Mouse (Mus musculus) MEL (cell line): ENCODE results near the gene Irf3. TPM values are rescaled to one million over a fixed set of nuclear protein-coding genes. Genes with fewer than 3 reads are reported as not detected.

Experiments used
- DNase-seq: peaks from one replicate; pipeline ENCODE4 v3.0.0; 2011; ENCODE audit warnings: low read depth, low spot score
- H3K27ac ChIP-seq: 2 replicates; pipeline ENCODE4 v1.5.1; 2012; ENCODE audit warnings: low read depth, mild to moderate bottlenecking, control low read depth, low read length, moderate library complexity; ENCODE audit not compliant: control insufficient read depth
- H3K27me3 ChIP-seq, 2 experiments: fragments of 150-350 bp in 1 of 2; sonication (generic) in 1 of 2; 2 replicates each; pipeline ENCODE4 v1.6.1; 2012; ENCODE audit warnings: low read length in 2 of 2, mild to moderate bottlenecking in 2 of 2, improper control_type of control experiment in 1 of 2, moderate library complexity in 1 of 2; ENCODE audit not compliant: insufficient read depth in 2 of 2, control insufficient read depth in 1 of 2
- H3K36me3 ChIP-seq, 2 experiments: 2 replicates each; pipeline ENCODE4 v1.6.1; 2012 to 2014; ENCODE audit warnings: low read length in 2 of 2, improper control_type of control experiment in 1 of 2, inconsistent platforms in 1 of 2, mild to moderate bottlenecking in 1 of 2; ENCODE audit not compliant: insufficient read depth in 2 of 2, control insufficient read depth in 1 of 2
- H3K4me1 ChIP-seq, 2 experiments: fragments of 150-350 bp in 1 of 2; sonication (generic) in 1 of 2; 2 replicates each; pipeline ENCODE4 v1.6.1; 2012; ENCODE audit warnings: low read length in 2 of 2, improper control_type of control experiment in 1 of 2, mild to moderate bottlenecking in 1 of 2; ENCODE audit not compliant: insufficient read depth in 2 of 2, control insufficient read depth in 1 of 2
- H3K4me3 ChIP-seq, 2 experiments: fragments of 150-350 bp in 1 of 2; sonication (generic) in 1 of 2; 2 replicates each; pipeline ENCODE4 v1.5.1; 2012; ENCODE audit warnings: low read depth in 2 of 2, low read length in 2 of 2, mild to moderate bottlenecking in 2 of 2, moderate library complexity in 2 of 2, control low read depth in 1 of 2, improper control_type of control experiment in 1 of 2; ENCODE audit not compliant: control insufficient read depth in 1 of 2, insufficient read depth in 1 of 2
- H3K79me2 ChIP-seq: 2 replicates; pipeline ENCODE4 v1.6.1; 2012; ENCODE audit warnings: mild to moderate bottlenecking, low read length, moderate library complexity; ENCODE audit not compliant: control insufficient read depth, poor library complexity, insufficient read depth
- H3K9ac ChIP-seq: 2 replicates; pipeline ENCODE4 v1.6.1; 2012; ENCODE audit warnings: low read depth, mild to moderate bottlenecking, control low read depth, low read length, moderate library complexity; ENCODE audit not compliant: control insufficient read depth, poor library complexity, severe bottlenecking
- H3K9me3 ChIP-seq: fragments of 150-350 bp; sonication (generic); replicated peaks from 2 replicates; pipeline ENCODE4 v1.6.1; 2012; ENCODE audit warnings: mild to moderate bottlenecking, low read length, improper control_type of control experiment, moderate library complexity; ENCODE audit not compliant: insufficient read depth
- CHD1 ChIP-seq: IDR thresholded peaks from 2 replicates; pipeline ENCODE4 v1.6.1; 2012; ENCODE audit warnings: low read depth, mild to moderate bottlenecking, inconsistent platforms, low read length, improper control_type of control experiment
- CHD2 ChIP-seq: IDR thresholded peaks from 2 replicates; pipeline ENCODE4 v1.6.1; 2011; ENCODE audit warnings: low read length, improper control_type of control experiment
- CTCF ChIP-seq, 3 experiments: IDR thresholded peaks in 2 of 3; conservative IDR thresholded peaks in 1 of 3; 2 replicates each; pipeline ENCODE4 v1.5.1; 2011 to 2012; ENCODE audit warnings: low read length in 3 of 3, low read depth in 2 of 3, mild to moderate bottlenecking in 2 of 3, improper control_type of control experiment in 1 of 3, inconsistent platforms in 1 of 3, mixed read lengths in 1 of 3, moderate library complexity in 1 of 3; ENCODE audit not compliant: control insufficient read depth in 1 of 3, insufficient read depth in 1 of 3, poor library complexity in 1 of 3, severe bottlenecking in 1 of 3
- E2F4 ChIP-seq: IDR thresholded peaks from 2 replicates; pipeline ENCODE4 v1.6.1; 2011; ENCODE audit warnings: low read depth, low read length, improper control_type of control experiment, borderline replicate concordance
- ELF1 ChIP-seq: IDR thresholded peaks from 2 replicates; pipeline ENCODE4 v1.6.1; 2014; ENCODE audit warnings: low read depth, mild to moderate bottlenecking, inconsistent platforms, low read length, improper control_type of control experiment, moderate library complexity
- EP300 ChIP-seq, 2 experiments: IDR thresholded peaks; 2 replicates each; pipeline ENCODE4 v1.6.1; 2011; ENCODE audit warnings: improper control_type of control experiment in 2 of 2, low read length in 2 of 2, low read depth in 1 of 2, mild to moderate bottlenecking in 1 of 2
- ETS1 ChIP-seq: IDR thresholded peaks from 2 replicates; pipeline ENCODE4 v1.6.1; 2012; ENCODE audit warnings: low read depth, mild to moderate bottlenecking, inconsistent platforms, low read length, improper control_type of control experiment, moderate library complexity
- GABPA ChIP-seq: IDR thresholded peaks from 2 replicates; pipeline ENCODE4 v1.6.1; 2012; ENCODE audit warnings: low read depth, mild to moderate bottlenecking, inconsistent platforms, low read length, improper control_type of control experiment, moderate library complexity
- GATA1 ChIP-seq: IDR thresholded peaks from 2 replicates; pipeline ENCODE4 v1.6.1; 2011; ENCODE audit warnings: low read depth, low read length, improper control_type of control experiment
- HCFC1 ChIP-seq: IDR thresholded peaks from 2 replicates; pipeline ENCODE4 v1.6.1; 2012; ENCODE audit warnings: low read depth, mild to moderate bottlenecking, inconsistent platforms, low read length, improper control_type of control experiment, moderate library complexity
- JUND ChIP-seq: IDR thresholded peaks from 2 replicates; pipeline ENCODE4 v1.6.1; 2011; ENCODE audit warnings: low read depth, mild to moderate bottlenecking, improper control_type of control experiment, low read length
- MAX ChIP-seq: IDR thresholded peaks from 2 replicates; pipeline ENCODE4 v1.6.1; 2011; ENCODE audit warnings: low read length, improper control_type of control experiment
- MAZ ChIP-seq: IDR thresholded peaks from 2 replicates; pipeline ENCODE4 v1.6.1; 2012; ENCODE audit warnings: low read depth, mild to moderate bottlenecking, inconsistent platforms, low read length, improper control_type of control experiment
- MEF2A ChIP-seq: IDR thresholded peaks from 2 replicates; pipeline ENCODE4 v1.6.1; 2014; ENCODE audit warnings: low read depth, mild to moderate bottlenecking, inconsistent platforms, low read length, improper control_type of control experiment; ENCODE audit not compliant: poor library complexity, insufficient replicate concordance, severe bottlenecking; ENCODE audit errors: extremely low read depth
- MYB ChIP-seq: IDR thresholded peaks from 2 replicates; pipeline ENCODE4 v1.6.1; 2011; ENCODE audit warnings: mild to moderate bottlenecking, low read depth, low read length, improper control_type of control experiment
- NELFE ChIP-seq: IDR thresholded peaks from 2 replicates; pipeline ENCODE4 v1.6.1; 2011; ENCODE audit warnings: low read depth, low read length, improper control_type of control experiment
- POLR2AphosphoS2 ChIP-seq: IDR thresholded peaks from 2 replicates; pipeline ENCODE4 v1.6.1; 2011; ENCODE audit warnings: low read length, improper control_type of control experiment
- POLR2AphosphoS5 ChIP-seq: IDR thresholded peaks from 2 replicates; pipeline ENCODE4 v1.6.1; 2012; ENCODE audit warnings: low read depth, borderline replicate concordance, mild to moderate bottlenecking, inconsistent platforms, low read length, moderate library complexity, mixed read lengths
- RAD21 ChIP-seq: IDR thresholded peaks from 2 replicates; pipeline ENCODE4 v1.6.1; 2011; ENCODE audit warnings: mild to moderate bottlenecking, low read depth, low read length, improper control_type of control experiment
- RCOR1 ChIP-seq: IDR thresholded peaks from 2 replicates; pipeline ENCODE4 v1.6.1; 2012; ENCODE audit warnings: low read depth, mild to moderate bottlenecking, inconsistent platforms, low read length, improper control_type of control experiment
- SIN3A ChIP-seq: IDR thresholded peaks from 2 replicates; pipeline ENCODE4 v1.6.1; 2012; ENCODE audit warnings: low read length, improper control_type of control experiment, inconsistent platforms
- SMC3 ChIP-seq: IDR thresholded peaks from 2 replicates; pipeline ENCODE4 v1.6.1; 2011; ENCODE audit warnings: low read depth, low read length, improper control_type of control experiment
- TBP ChIP-seq: IDR thresholded peaks from 2 replicates; pipeline ENCODE4 v1.8.0; 2011; ENCODE audit warnings: low read depth, low read length, improper control_type of control experiment
- TCF12 ChIP-seq: IDR thresholded peaks from 2 replicates; pipeline ENCODE4 v1.6.1; 2014; ENCODE audit warnings: low read depth, mild to moderate bottlenecking, inconsistent platforms, low read length, improper control_type of control experiment, moderate library complexity
- ZC3H11A ChIP-seq: IDR thresholded peaks from 2 replicates; pipeline ENCODE4 v1.6.1; 2012; ENCODE audit warnings: low read depth, mild to moderate bottlenecking, inconsistent platforms, low read length, improper control_type of control experiment
- ZNF384 ChIP-seq: IDR thresholded peaks from 2 replicates; pipeline ENCODE4 v1.6.1; 2012; ENCODE audit warnings: low read depth, mild to moderate bottlenecking, inconsistent platforms, low read length, improper control_type of control experiment
- polyA plus RNA-seq, 2 experiments: library from polyadenylated mRNA; stranded (reverse) in 1 of 2; unstranded in 1 of 2; fragments of >175 nt in 1 of 2; fragments of >200 nt in 1 of 2; gene quantifications; 2 replicates each; pipeline versions ENCODE4 v1.2.1 to v1.2.4; 2012; ENCODE audit warnings: low replicate concordance in 2 of 2, low read depth in 1 of 2; ENCODE audit not compliant: insufficient read length in 2 of 2, insufficient read depth in 1 of 2, missing spikeins in 1 of 2
- total RNA-seq: library from RNA; depleted of rRNA; stranded (reverse); fragments of 300-350 nt; gene quantifications from 2 replicates; pipeline ENCODE4 v1.2.3, GENCODE M21; 2012

The Irf3 gene
- total and polyA plus RNA-seq, 3 experiments = 82.1 to 83.4 TPM; not detected in 1

DNA sequence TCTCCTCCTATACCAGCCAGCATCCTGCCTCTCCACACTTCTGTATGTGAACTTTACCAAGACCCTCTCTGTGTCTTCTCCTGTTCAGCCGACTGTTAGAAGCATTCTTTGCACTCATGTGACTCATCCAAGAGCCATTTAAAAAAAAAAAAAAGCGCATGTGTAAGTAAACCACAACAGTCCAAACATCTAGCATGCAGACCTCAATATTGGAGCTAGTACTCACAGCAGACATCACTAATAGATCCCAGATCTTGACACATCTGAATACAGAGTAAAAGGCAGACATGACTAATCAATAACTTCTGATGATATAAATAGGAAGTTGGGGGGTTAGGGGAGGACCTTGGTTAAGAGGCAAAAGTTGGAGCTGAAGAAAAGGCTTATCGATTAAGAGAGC is 38.2 kb downstream of the Irf3 start:
- TF ChIP-seq MAZ (no peak), MAX (no peak), ETS1 (no peak), GABPA (no peak), GATA1 (no peak), E2F4 (no peak), HCFC1 (0 out of 2 replicates have a peak, but pooled peaks have one; percentile 11), POLR2AphosphoS2 (no peak)
- peak; percentile 24 for DNase-seq
- Histone ChIP-seq H3K36me3 (peaks cover 0 to 5% of the 10 kb centered on the region in 2 experiments; a peak in 2 of 4 replicates), H3K9ac (no peak overlapping the region), H3K4me3 (no peak overlapping the region), H3K4me1 (no peaks in the 10 kb centered on the region), H3K79me2 (no peaks in the 10 kb centered on the region), H3K27ac (no peak overlapping the region), H3K27me3 (no peaks in the 10 kb centered on the region), H3K9me3 (no peaks in the 10 kb centered on the region)

DNA sequence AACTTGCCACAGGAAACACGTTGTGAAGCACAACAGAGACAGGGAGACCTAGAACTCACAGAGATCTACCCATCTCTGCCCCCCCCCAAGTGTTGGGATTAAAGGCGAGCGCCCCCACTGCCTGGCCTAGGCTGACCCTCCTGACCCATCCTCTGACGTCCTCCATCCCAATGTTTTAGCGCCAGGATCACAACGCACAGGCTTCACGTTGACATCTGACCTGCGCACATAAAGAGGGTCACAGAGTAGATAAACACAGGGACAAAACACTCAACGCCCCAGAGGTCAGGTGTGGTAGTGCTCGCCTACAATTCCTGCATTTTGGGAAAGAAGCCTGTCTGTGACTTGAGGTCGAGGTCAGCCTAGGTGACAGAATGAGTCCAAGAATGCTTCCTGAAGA is 39.3 kb downstream of the Irf3 start:
- no peaks in the 10 kb centered on the region for H3K4me1 ChIP-seq
- H3K9ac ChIP-seq = no peak overlapping the region
- no peak overlapping the region for H3K27ac ChIP-seq
- TF ChIP-seq RCOR1 = no peak
- TF ChIP-seq MAZ = no peak
- no peak for TF ChIP-seq ZNF384
- TF ChIP-seq ETS1 = no peak
- no peak for TF ChIP-seq E2F4
- DNase-seq = no peak
- peaks cover 0 to 5% of the 10 kb centered on the region in 2 experiments; a peak in 2 of 4 replicates for H3K36me3 ChIP-seq
- H3K79me2 ChIP-seq = no peaks in the 10 kb centered on the region
- H3K27me3 ChIP-seq = no peaks in the 10 kb centered on the region
- H3K4me3 ChIP-seq = no peak overlapping the region
- no peaks in the 10 kb centered on the region for H3K9me3 ChIP-seq

DNA sequence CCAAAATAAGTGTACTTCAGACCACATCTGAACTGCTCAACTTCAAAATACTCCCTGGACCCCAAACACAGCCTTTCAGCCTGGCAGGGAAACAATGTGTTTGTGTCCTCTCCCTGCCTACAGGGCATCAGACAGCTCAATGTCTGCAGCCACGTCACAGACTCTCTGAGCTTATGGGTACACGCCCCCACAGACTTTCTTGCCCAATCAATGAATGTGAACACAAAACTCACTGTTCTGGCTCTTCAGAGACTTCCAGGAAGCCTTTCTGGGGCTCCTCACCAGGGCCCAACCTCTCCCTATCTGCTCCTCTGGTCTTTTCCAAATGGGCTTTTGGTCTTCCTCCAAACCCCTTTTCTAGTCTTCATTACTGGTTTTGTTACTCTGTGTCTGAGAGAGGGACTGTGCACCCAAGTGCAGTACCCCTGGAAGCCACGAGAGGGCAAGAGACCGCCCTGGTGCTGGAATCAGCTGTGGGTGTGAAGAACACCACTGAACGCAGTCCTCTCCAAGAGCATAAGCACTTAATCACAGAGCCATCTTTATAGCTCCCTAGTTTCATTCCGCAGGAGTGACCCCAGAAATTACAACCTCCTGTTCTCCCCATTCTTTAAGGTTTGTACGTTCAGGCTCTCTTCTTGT is 40.4 kb downstream of the Irf3 start:
- Histone ChIP-seq H3K27me3 (no peaks in the 10 kb centered on the region), H3K9me3 (no peaks in the 10 kb centered on the region), H3K36me3 (peaks cover 0 to 5% of the 10 kb centered on the region in 2 experiments; a peak in 2 of 4 replicates), H3K9ac (no peak overlapping the region), H3K4me3 (no peak overlapping the region), H3K4me1 (no peaks in the 10 kb centered on the region), H3K27ac (no peak overlapping the region), H3K79me2 (no peaks in the 10 kb centered on the region)
- no peak for TF ChIP-seq E2F4
- no peak for TF ChIP-seq EP300 (IDR thresholded peaks at IDR 0.05; ENCODE audit: low read depth in 1 of 2, low read length in 2 of 2)
- no peak for TF ChIP-seq TBP
- peak; percentile 84 for TF ChIP-seq SMC3
- no peak for TF ChIP-seq MAZ
- TF ChIP-seq MEF2A = no peak
- TF ChIP-seq CHD1 = no peak
- TF ChIP-seq POLR2AphosphoS5 = no peak
- TF ChIP-seq NELFE = no peak
- TF ChIP-seq CHD2 = no peak
- TF ChIP-seq ZC3H11A = peak; percentile 32; the same call in 1 of the 2 replicates
- no peak for TF ChIP-seq ZNF384
- TF ChIP-seq SIN3A = 0 out of 2 replicates have a peak, but pooled peaks have one; percentile 31
- no peak for TF ChIP-seq ETS1
- no peak for TF ChIP-seq ELF1
- TF ChIP-seq JUND = no peak
- TF ChIP-seq MYB = no peak
- TF ChIP-seq RAD21 = peak; percentile 55
- no peak for TF ChIP-seq TCF12
- TF ChIP-seq CTCF (IDR thresholded peaks at IDR 0.05 in 2 of 3, conservative IDR thresholded peaks at IDR 0.05 in 1 of 3; ENCODE audit: control insufficient read depth in 1 of 3, insufficient read depth in 1 of 3, low read depth in 2 of 3, low read length in 3 of 3, poor library complexity in 1 of 3, severe bottlenecking in 1 of 3) = peak; percentile 81 to 93 (median 82)
- DNase-seq = peak; percentile 73
